Mouse (Mus musculus) kidney, postnatal 36 days (tissue): ENCODE data around the gene Oxa1l.

Experiments used
- DNase-seq, 2 experiments: peaks; one replicate each; pipeline ENCODE4 v3.0.0; 2021 to 2022; ENCODE audit warnings: mixed read lengths in 2 of 2

Gene Oxa1l

DNA sequence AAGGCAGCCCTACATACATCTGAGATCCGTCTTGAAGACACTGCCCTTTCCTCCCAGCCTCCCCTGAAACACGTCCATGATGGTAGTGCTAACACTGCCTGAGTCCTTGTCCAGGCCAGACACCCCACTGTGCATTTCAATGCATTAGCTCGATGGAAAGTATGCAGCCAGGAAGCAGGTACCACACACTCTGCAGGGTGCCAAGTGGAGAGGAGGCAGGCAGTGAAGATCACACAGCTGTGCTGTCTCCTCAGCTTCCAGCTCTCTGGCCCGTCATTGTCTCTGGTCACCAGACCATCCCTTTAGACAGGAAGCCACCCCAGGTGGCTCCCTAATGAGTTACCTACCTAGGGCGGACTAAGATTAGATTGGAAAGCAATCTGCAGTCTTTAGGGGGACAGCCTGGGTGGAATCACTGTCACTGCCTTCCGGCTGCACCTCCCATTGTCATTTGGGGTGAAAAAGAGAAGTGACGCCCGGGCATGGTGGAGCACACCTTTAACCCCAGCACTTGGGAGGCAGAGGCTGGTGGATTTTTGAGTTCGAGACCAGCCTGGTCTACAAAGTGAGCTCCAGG is 51.5 kb downstream of the Oxa1l start:
- DNase-seq: no peak

DNA sequence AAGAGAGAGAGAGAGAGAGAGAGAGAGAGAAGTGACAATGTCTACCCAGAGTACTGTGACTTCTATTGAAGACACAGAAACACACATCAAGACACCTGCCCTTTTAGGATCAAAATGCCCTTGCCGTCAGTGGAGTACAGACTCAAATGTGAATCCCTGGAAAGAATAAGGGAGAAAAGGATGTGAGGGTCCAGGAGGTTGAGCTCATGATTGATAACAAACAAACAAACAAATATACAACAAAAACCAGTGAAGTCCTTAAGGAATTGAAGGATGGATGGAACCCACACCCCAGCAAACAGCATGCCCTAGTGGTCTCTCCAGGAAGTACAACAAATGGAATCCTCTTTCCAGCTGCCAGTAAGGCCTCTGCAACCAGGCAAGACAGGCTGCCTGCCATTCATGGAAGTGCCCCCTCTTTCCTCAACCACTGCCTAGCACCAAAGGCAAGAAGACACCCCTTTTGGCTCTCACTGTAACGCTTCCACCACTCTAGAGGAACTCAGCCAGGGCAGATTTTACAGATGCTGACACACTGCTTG is 52.1 kb downstream of the Oxa1l start:
- peak; percentile 75 to 82 for DNase-seq

GRCm38 (mm10) chr14:54413877-54414700 is 53.5 kb downstream of the Oxa1l start:
- peak; percentile 81 for DNase-seq

DNA sequence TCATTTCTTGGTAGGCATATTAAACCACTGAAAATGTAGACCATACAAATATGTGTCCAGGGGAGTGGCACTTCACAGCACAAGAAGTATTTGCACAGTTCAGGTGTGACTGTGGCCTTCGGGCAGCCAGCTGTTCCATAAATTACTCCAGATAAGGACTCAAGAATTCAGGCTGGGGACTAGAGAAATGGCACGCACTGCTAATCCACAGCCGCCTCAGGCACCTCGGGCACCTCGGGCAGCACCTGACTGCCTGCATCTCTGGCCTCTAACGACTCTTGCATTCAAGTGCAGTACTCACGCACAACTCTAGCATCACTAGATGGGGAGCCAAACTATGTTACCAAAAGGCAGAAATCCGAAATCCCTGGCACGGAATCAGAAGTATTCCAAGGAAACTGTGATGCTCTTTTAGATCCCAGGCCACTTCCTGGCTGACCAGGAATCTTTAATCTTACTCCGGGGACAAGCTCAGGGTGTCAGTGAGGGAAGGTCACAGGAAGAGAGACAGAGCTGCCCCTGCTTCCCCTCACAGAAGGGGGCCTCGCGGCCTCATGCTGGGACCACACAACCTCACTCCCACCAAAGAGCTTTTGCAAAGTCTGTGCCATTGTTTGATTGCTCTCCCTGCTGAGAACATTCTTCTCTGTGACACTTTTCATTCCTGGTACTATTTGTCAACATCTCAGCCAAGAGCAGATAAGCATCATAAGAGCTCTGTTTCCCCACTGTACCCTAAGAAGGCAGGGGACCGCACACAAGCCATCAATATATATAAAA is 54.8 kb downstream of the Oxa1l start:
- DNase-seq: no peak

DNA sequence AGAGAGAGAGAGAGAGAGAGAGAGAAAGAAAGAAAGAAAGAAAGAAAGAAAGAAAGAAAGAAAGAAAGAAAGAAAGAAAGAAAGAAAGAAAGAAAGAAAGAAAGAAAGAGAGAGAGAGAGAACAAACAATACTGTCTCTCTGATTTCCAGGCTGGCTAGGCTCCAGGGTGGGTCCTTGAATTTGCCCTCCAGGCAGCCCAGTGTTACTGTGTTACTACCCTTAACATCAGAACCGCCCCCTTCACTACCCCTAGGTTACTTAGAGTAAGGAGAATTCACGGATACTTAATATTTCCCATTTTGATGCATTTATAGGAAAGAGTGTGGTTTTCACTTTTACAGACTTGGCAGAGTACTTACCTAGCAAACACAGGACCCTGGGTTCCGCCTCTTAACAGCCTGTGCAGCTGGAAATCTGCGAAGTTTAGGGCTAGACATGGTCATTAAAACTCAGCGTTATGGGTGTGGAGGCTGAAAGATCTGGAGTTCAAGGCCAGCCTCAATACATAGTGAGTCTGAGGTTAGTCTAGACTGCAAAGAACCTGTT is 55.7 kb downstream of the Oxa1l start:
- no peak for DNase-seq

- DNase-seq: no peak
Measured at GRCm38 (mm10) chr14:54416830-54417229, 56.2 kb downstream of the Oxa1l start.

- DNase-seq: peak in 1 of 2 experiments; percentile 61
Measured at GRCm38 (mm10) chr14:54417623-54418081, 57.0 kb downstream of the Oxa1l start, which contains the start of gene Slc7a7. TSS of gene Slc7a7 (minus strand) at chr14:54417780.
